Mouse (Mus musculus) ovary, postnatal 10 days (tissue): ENCODE measurements around the gene Serpina16.
"Not testable (repeated sequence)": the region's sequence is repeated elsewhere in the genome, so short reads cannot be mapped to it uniquely, and the experiment has no call there.

Experiments used
- DNase-seq: peaks from one replicate; pipeline ENCODE4 v3.0.0; 2022; ENCODE audit warnings: low spot score

Serpina16 gene

GRCm38 (mm10) chr12:103676039-103676438 lies at the start of gene Serpina16:
Serpina16 (minus strand) TSS chr12:103676139.
- no peak for DNase-seq

- DNase-seq, result no peak
These were observed 35.6 kb upstream of the Serpina16 start for GRCm38 (mm10) chr12:103711537-103711936.

- no peak for DNase-seq
These were observed 34.5 kb upstream of the Serpina16 start for GRCm38 (mm10) chr12:103710405-103710804.

- no peak for DNase-seq
These were observed 30.2 kb upstream of the Serpina16 start for GRCm38 (mm10) chr12:103706113-103706512.

- no peak for DNase-seq
These were observed 29.6 kb upstream of the Serpina16 start for GRCm38 (mm10) chr12:103705547-103705946.

GRCm38 (mm10) chr12:103700144-103700750 lies 24.3 kb upstream of the Serpina16 start:
- DNase-seq, result no peak

- no peak for DNase-seq
These were observed 19.5 kb upstream of the Serpina16 start, which contains the start of gene Serpina1f for GRCm38 (mm10) chr12:103695429-103695828. Serpina1f (minus strand) TSS chr12:103695529.

GRCm38 (mm10) chr12:103688221-103688814 lies 12.4 kb upstream of the Serpina16 start:
- no peak for DNase-seq

GRCm38 (mm10) chr12:103687021-103687420 lies 11.1 kb upstream of the Serpina16 start:
- no peak for DNase-seq

GRCm38 (mm10) chr12:103686050-103686449 lies 10.1 kb upstream of the Serpina16 start:
- DNase-seq, result no peak

GRCm38 (mm10) chr12:103685386-103685785 lies 9.4 kb upstream of the Serpina16 start:
- no peak for DNase-seq

- no peak for DNase-seq
These were observed 7.8 kb upstream of the Serpina16 start for GRCm38 (mm10) chr12:103683775-103684174.

GRCm38 (mm10) chr12:103681739-103682138 lies 5.8 kb upstream of the Serpina16 start:
- DNase-seq, result no peak

GRCm38 (mm10) chr12:103681169-103681568 lies 5.2 kb upstream of the Serpina16 start:
- no peak for DNase-seq

GRCm38 (mm10) chr12:103679853-103680252 lies 3.9 kb upstream of the Serpina16 start:
- DNase-seq, result not testable (repeated sequence)

GRCm38 (mm10) chr12:103673179-103673578 lies 2.8 kb downstream of the Serpina16 start:
- peak; percentile 5 for DNase-seq

- no peak for DNase-seq
These were observed 4.5 kb downstream of the Serpina16 start for GRCm38 (mm10) chr12:103671483-103671882.

GRCm38 (mm10) chr12:103670964-103671363 lies 5.0 kb downstream of the Serpina16 start:
- no peak for DNase-seq

- no peak for DNase-seq
These were observed 5.6 kb downstream of the Serpina16 start for GRCm38 (mm10) chr12:103670344-103670743.

GRCm38 (mm10) chr12:103665286-103665685 lies 10.7 kb downstream of the Serpina16 start:
- DNase-seq, result no peak

GRCm38 (mm10) chr12:103662053-103662452 lies 13.9 kb downstream of the Serpina16 start:
- not testable (repeated sequence) for DNase-seq

GRCm38 (mm10) chr12:103660076-103660475 lies 15.9 kb downstream of the Serpina16 start:
- DNase-seq, result no peak

- DNase-seq, result no peak
These were observed 16.8 kb downstream of the Serpina16 start for GRCm38 (mm10) chr12:103659171-103659570.

GRCm38 (mm10) chr12:103657991-103658390 lies 17.9 kb downstream of the Serpina16 start:
- DNase-seq, result no peak
